Mouse (Mus musculus): ENCODE data around the gene Srl. TPM values are rescaled to one million over a fixed set of nuclear protein-coding genes. Genes with fewer than 3 reads are reported as not detected.

Srl gene
- polyA plus RNA-seq, 1 experiment from 2014 or later, result 5.5 TPM

GRCm38 (mm10) chr16:4439302-4440066 lies 102.1 kb downstream of the Srl start:
- DNase-seq (ENCODE audit: low spot score), result no peak
- WGBS, result 47% methylated on average over 10 of the region's 10 CpGs
- no peak for TF ChIP-seq CTCF (IDR thresholded peaks at IDR 0.05)
- no peak for TF ChIP-seq EP300 (IDR thresholded peaks at IDR 0.05)
- Histone ChIP-seq H3K9me3 (ENCODE audit: low read length) (no peaks in the 10 kb centered on the region), H3K27me3 (replicated peaks; ENCODE audit: insufficient read depth, low read length) (no peaks in the 10 kb centered on the region), H3K9ac (replicated peaks; ENCODE audit: low read depth) (no peak overlapping the region), H3K4me2 (replicated peaks; ENCODE audit: low read depth, low read length) (no peak overlapping the region), H3K27ac (ENCODE audit: low read length) (no peak overlapping the region), H3K4me3 (ENCODE audit: low read depth, low read length) (no peak overlapping the region), H3K4me1 (ENCODE audit: insufficient read depth, low read depth, low read length) (no peaks in the 10 kb centered on the region), H3K36me3 (ENCODE audit: insufficient read depth, low read length) (no peaks in the 10 kb centered on the region)
- ATAC-seq, result no peak

- Histone ChIP-seq H3K4me1 (ENCODE audit: insufficient read depth, low read depth, low read length) (no peaks in the 10 kb centered on the region), H3K27me3 (replicated peaks; ENCODE audit: insufficient read depth, low read length) (no peaks in the 10 kb centered on the region), H3K4me3 (ENCODE audit: low read depth, low read length) (no peak overlapping the region), H3K4me2 (replicated peaks; ENCODE audit: low read depth, low read length) (no peak overlapping the region), H3K36me3 (ENCODE audit: insufficient read depth, low read length) (no peaks in the 10 kb centered on the region), H3K27ac (ENCODE audit: low read length) (no peak overlapping the region), H3K9ac (replicated peaks; ENCODE audit: low read depth) (no peak overlapping the region), H3K9me3 (ENCODE audit: low read length) (no peaks in the 10 kb centered on the region)
- WGBS, result 16% methylated on average over 4 of the region's 4 CpGs
- DNase-seq (ENCODE audit: low spot score) (peak; percentile 16), ATAC-seq (peak; percentile 66)
- TF ChIP-seq EP300 (IDR thresholded peaks at IDR 0.05), result no peak
These were observed 104.9 kb downstream of the Srl start for GRCm38 (mm10) chr16:4436738-4437137.

DNA sequence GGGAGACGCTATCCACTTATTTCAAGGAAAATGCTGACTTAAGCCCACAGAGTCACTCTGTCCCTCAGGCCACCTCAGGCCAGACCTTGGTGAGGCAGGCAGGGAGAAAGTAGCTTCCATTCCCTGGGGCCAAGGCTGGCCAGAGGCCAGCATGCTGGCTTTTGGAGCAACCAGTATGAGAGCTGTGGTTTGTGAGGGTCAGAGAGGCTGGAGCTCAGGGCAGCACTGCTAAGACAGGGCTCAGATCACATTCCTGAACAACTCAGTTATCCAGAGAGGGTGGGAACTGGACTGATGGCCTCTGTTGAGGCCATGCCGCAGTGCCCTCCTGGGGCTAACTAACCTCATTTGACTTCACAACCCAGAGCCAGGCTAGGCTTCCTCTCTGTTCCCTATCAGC lies 106.2 kb downstream of the Srl start:
- Histone ChIP-seq H3K27ac (ENCODE audit: low read length) (no peak overlapping the region), H3K4me3 (ENCODE audit: low read depth, low read length) (no peak overlapping the region), H3K4me2 (replicated peaks; ENCODE audit: low read depth, low read length) (no peak overlapping the region), H3K27me3 (replicated peaks; ENCODE audit: insufficient read depth, low read length) (no peaks in the 10 kb centered on the region), H3K36me3 (ENCODE audit: insufficient read depth, low read length) (no peaks in the 10 kb centered on the region), H3K9ac (replicated peaks; ENCODE audit: low read depth) (no peak overlapping the region), H3K4me1 (ENCODE audit: insufficient read depth, low read depth, low read length) (no peaks in the 10 kb centered on the region), H3K9me3 (ENCODE audit: low read length) (no peaks in the 10 kb centered on the region)
- WGBS, result 90% methylated on average over 2 of the region's 2 CpGs
- TF ChIP-seq CTCF (IDR thresholded peaks at IDR 0.05), result no peak
- TF ChIP-seq EP300 (IDR thresholded peaks at IDR 0.05), result no peak
- ATAC-seq (no peak), DNase-seq (ENCODE audit: low spot score) (no peak)

DNA sequence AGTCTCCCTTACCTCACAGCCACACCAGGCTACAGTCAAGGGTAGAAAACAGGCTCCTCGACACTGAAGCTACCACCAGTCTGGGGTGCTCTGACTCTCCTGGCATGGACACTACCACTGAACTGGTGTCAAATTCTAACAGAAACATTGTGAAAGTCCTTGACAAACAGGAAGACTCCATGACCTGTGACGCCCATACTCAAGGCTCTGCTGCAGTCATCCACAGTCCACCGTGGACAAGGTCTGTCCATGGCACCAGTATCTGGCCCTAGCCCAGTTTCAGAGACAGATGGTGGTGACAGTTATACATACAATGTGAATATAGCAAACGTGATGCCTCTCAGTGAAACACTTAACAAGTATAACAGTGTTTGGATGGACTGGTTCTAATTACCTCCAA lies 109.8 kb downstream of the Srl start:
- H3K4me1 ChIP-seq (ENCODE audit: insufficient read depth, low read depth, low read length), result no peaks in the 10 kb centered on the region
- H3K27me3 ChIP-seq (replicated peaks; ENCODE audit: insufficient read depth, low read length), result no peaks in the 10 kb centered on the region
- H3K27ac ChIP-seq (ENCODE audit: low read length), result no peak overlapping the region
- DNase-seq (ENCODE audit: low spot score) (no peak), ATAC-seq (no peak)
- no peak overlapping the region for H3K4me3 ChIP-seq (ENCODE audit: low read depth, low read length)
- TF ChIP-seq CTCF (IDR thresholded peaks at IDR 0.05) (no peak), EP300 (IDR thresholded peaks at IDR 0.05) (no peak)
- 53% methylated on average over 4 of the region's 4 CpGs for WGBS
- no peak overlapping the region for H3K4me2 ChIP-seq (replicated peaks; ENCODE audit: low read depth, low read length)
- H3K9me3 ChIP-seq (ENCODE audit: low read length), result no peaks in the 10 kb centered on the region
- H3K36me3 ChIP-seq (ENCODE audit: insufficient read depth, low read length), result no peaks in the 10 kb centered on the region
- H3K9ac ChIP-seq (replicated peaks; ENCODE audit: low read depth), result no peak overlapping the region

DNA sequence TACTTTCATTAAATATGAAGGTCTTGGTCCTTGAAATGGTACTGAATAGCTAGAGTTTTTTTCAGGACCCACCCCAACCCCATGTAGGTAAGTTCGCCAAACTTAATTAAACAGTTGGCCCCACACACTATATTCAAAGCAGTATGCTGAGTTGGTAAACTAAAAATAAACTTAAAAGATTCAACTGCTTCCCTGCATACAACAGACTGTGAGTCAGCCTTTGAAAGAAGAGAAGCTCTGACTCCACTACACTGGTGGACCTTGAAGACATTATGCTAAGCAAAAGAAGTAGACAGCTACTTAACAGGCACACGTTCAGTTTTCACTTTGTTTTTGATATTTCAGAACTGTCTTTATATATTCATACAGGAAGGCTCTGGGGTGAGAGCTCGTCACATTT lies 110.6 kb downstream of the Srl start:
- Histone ChIP-seq H3K27ac (ENCODE audit: low read length) (no peak overlapping the region), H3K4me3 (ENCODE audit: low read depth, low read length) (no peak overlapping the region), H3K27me3 (replicated peaks; ENCODE audit: insufficient read depth, low read length) (no peaks in the 10 kb centered on the region), H3K4me2 (replicated peaks; ENCODE audit: low read depth, low read length) (no peak overlapping the region), H3K9me3 (ENCODE audit: low read length) (no peaks in the 10 kb centered on the region), H3K4me1 (ENCODE audit: insufficient read depth, low read depth, low read length) (no peaks in the 10 kb centered on the region), H3K9ac (replicated peaks; ENCODE audit: low read depth) (no peak overlapping the region), H3K36me3 (ENCODE audit: insufficient read depth, low read length) (no peaks in the 10 kb centered on the region)
- DNase-seq (ENCODE audit: low spot score) (no peak), ATAC-seq (no peak)
- TF ChIP-seq CTCF (IDR thresholded peaks at IDR 0.05) (no peak), EP300 (IDR thresholded peaks at IDR 0.05) (no peak)
- 82% methylated on average over 3 of the region's 3 CpGs for WGBS

GRCm38 (mm10) chr16:4430232-4430631 lies 111.4 kb downstream of the Srl start:
- WGBS, result 75% methylated on average over 5 of the region's 5 CpGs
- H3K9me3 ChIP-seq (ENCODE audit: low read length), result no peaks in the 10 kb centered on the region
- no peak for DNase-seq (ENCODE audit: low spot score)
- H3K4me3 ChIP-seq (ENCODE audit: low read depth, low read length), result no peak overlapping the region
- H3K36me3 ChIP-seq (ENCODE audit: insufficient read depth, low read length), result no peaks in the 10 kb centered on the region
- no peaks in the 10 kb centered on the region for H3K27me3 ChIP-seq (replicated peaks; ENCODE audit: insufficient read depth, low read length)
- no peak overlapping the region for H3K4me2 ChIP-seq (replicated peaks; ENCODE audit: low read depth, low read length)
- H3K4me1 ChIP-seq (ENCODE audit: insufficient read depth, low read depth, low read length), result no peaks in the 10 kb centered on the region
- TF ChIP-seq EP300 (IDR thresholded peaks at IDR 0.05), result no peak
- TF ChIP-seq CTCF (IDR thresholded peaks at IDR 0.05), result no peak
- ATAC-seq, result no peak
- no peak overlapping the region for H3K27ac ChIP-seq (ENCODE audit: low read length)
- no peak overlapping the region for H3K9ac ChIP-seq (replicated peaks; ENCODE audit: low read depth)

Other genes with a start within 250 kb of the Srl start
- gene Adcy9, start 121.3 kb downstream of the Srl start, polyA plus RNA-seq (2015; fragmentation: Nextera tagmentation; extraction: Ambion mirVana), result 2.9 and 3.1 TPM in 2 replicates
- 5.7 and 6.4 TPM in 2 replicates for gene Tfap4, start 18.0 kb upstream of the Srl start, polyA plus RNA-seq (2015; fragmentation: Nextera tagmentation; extraction: Ambion mirVana)
- gene Glis2, start 52.9 kb upstream of the Srl start, polyA plus RNA-seq (2015; fragmentation: Nextera tagmentation; extraction: Ambion mirVana), result 20.7 and 26.5 TPM in 2 replicates
- 76.2 and 78.4 TPM in 2 replicates for gene Pam16, start 83.2 kb upstream of the Srl start, polyA plus RNA-seq (2015; fragmentation: Nextera tagmentation; extraction: Ambion mirVana)
- gene Vasn, start 98.1 kb upstream of the Srl start, polyA plus RNA-seq (2015; fragmentation: Nextera tagmentation; extraction: Ambion mirVana), result 17.4 and 18.0 TPM in 2 replicates
- gene Dnaja3, start 98.2 kb upstream of the Srl start, polyA plus RNA-seq (2015; fragmentation: Nextera tagmentation; extraction: Ambion mirVana), result 37.8 and 38.9 TPM in 2 replicates
- 8.7 and 9.0 TPM in 2 replicates for gene Coro7, start 138.0 kb upstream of the Srl start, polyA plus RNA-seq (2015; fragmentation: Nextera tagmentation; extraction: Ambion mirVana)
- 6.0 and 7.1 TPM in 2 replicates for gene Nmral1, start 177.5 kb upstream of the Srl start, polyA plus RNA-seq (2015; fragmentation: Nextera tagmentation; extraction: Ambion mirVana)
- 92.4 and 97.9 TPM in 2 replicates for gene Hmox2, start 184.5 kb upstream of the Srl start, polyA plus RNA-seq (2015; fragmentation: Nextera tagmentation; extraction: Ambion mirVana)
- gene Cdip1, start 248.5 kb upstream of the Srl start, polyA plus RNA-seq (2015; fragmentation: Nextera tagmentation; extraction: Ambion mirVana), result 57.5 and 68.2 TPM in 2 replicates